Mouse (Mus musculus): ENCODE results near the gene Atg5. TPM values are rescaled to one million over a fixed set of nuclear protein-coding genes. Genes with fewer than 3 reads are reported as not detected.
A peak's percentile ranks its signal among the peaks of the same experiment; 100 is the strongest.
"Not testable (repeated sequence)": the region's sequence is repeated elsewhere in the genome, so short reads cannot be mapped to it uniquely, and the experiment has no call there.

The Atg5 gene
- polyA plus RNA-seq (2017; shearing (Covaris generic)): 10 to 100 TPM; 38.8 to 57.3 TPM

- peak; percentile 92 for ATAC-seq
These were observed at the start of gene Atg5 for GRCm38 (mm10) chr10:44268145-44268860. Atg5 (plus strand) TSS chr10:44268358.

GRCm38 (mm10) chr10:44219073-44219472, 49.1 kb upstream of the Atg5 start:
- not testable (repeated sequence) for ATAC-seq

GRCm38 (mm10) chr10:44224345-44224744, 43.8 kb upstream of the Atg5 start:
- ATAC-seq: no peak

- ATAC-seq: not testable (repeated sequence)
These were observed 34.8 kb upstream of the Atg5 start for GRCm38 (mm10) chr10:44233351-44233750.

- ATAC-seq: not testable (repeated sequence)
These were observed 32.9 kb upstream of the Atg5 start for GRCm38 (mm10) chr10:44235298-44235697.

GRCm38 (mm10) chr10:44256624-44257023, 11.5 kb upstream of the Atg5 start:
- ATAC-seq: no peak

- no peak for ATAC-seq
These were observed 2.3 kb upstream of the Atg5 start for GRCm38 (mm10) chr10:44265835-44266234.

GRCm38 (mm10) chr10:44266561-44266960, 1.6 kb upstream of the Atg5 start:
- ATAC-seq: no peak

GRCm38 (mm10) chr10:44267426-44268142, 574 bp upstream of the Atg5 start:
- peak; percentile 28 for ATAC-seq

GRCm38 (mm10) chr10:44269211-44269610, 1.1 kb downstream of the Atg5 start:
- ATAC-seq: no peak

- no peak for ATAC-seq
These were observed 14.2 kb downstream of the Atg5 start for GRCm38 (mm10) chr10:44282323-44282722.

- ATAC-seq: no peak
These were observed 16.9 kb downstream of the Atg5 start for GRCm38 (mm10) chr10:44285106-44285505.

GRCm38 (mm10) chr10:44285935-44286334, 17.8 kb downstream of the Atg5 start:
- ATAC-seq: no peak

- no peak for ATAC-seq
These were observed 22.7 kb downstream of the Atg5 start for GRCm38 (mm10) chr10:44290876-44291275.

GRCm38 (mm10) chr10:44292205-44292604, 24.0 kb downstream of the Atg5 start:
- ATAC-seq: peak; percentile 54

- no peak for ATAC-seq
These were observed 31.0 kb downstream of the Atg5 start for GRCm38 (mm10) chr10:44299165-44299564.

GRCm38 (mm10) chr10:44300078-44300477, 31.9 kb downstream of the Atg5 start:
- ATAC-seq: no peak

GRCm38 (mm10) chr10:44303648-44304329, 35.6 kb downstream of the Atg5 start:
- ATAC-seq: no peak

- ATAC-seq: no peak
These were observed 36.2 kb downstream of the Atg5 start for GRCm38 (mm10) chr10:44304330-44304717.

- no peak for ATAC-seq
These were observed 36.7 kb downstream of the Atg5 start for GRCm38 (mm10) chr10:44304845-44305244.

GRCm38 (mm10) chr10:44306308-44306707, 38.1 kb downstream of the Atg5 start:
- ATAC-seq: no peak

GRCm38 (mm10) chr10:44308280-44308679, 40.1 kb downstream of the Atg5 start:
- no peak for ATAC-seq

- ATAC-seq: no peak
These were observed 41.1 kb downstream of the Atg5 start for GRCm38 (mm10) chr10:44309250-44309649.

Data from activated CD4-positive, CD25-positive, alpha-beta regulatory T cell, adult 4 months (primary cell).